Mouse (Mus musculus): ENCODE data around the gene Parp6. TPM values are rescaled to one million over a fixed set of nuclear protein-coding genes. Genes with fewer than 3 reads are reported as not detected.

Gene Parp6
- polyA plus RNA-seq, 1 experiment: 35.6 TPM

DNA sequence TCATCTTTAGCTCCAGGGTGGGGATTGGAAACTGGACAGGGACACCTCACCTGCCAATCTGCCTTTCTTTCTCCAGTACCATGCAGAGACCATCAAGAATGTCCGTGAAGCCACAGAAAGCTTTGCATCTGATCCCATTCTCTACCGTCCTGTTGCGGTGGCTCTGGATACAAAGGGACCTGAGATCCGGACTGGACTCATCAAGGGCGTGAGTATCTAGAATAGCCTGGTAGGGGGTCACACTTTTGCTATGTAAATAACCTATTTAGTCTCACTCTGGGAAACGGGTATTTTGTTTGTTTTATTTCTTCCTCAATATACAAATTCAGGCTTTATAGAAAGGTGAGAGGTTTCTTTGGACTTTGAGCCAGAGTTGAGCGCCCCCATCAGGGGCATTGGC is 51.4 kb downstream of the Parp6 start:
- no peak overlapping the region for H3K27ac ChIP-seq (ENCODE audit: control insufficient read depth, insufficient read depth, low read depth, low read length)
- H3K36me3 ChIP-seq (ENCODE audit: control insufficient read depth, insufficient read depth, low read length): no peaks in the 10 kb centered on the region
- no peaks in the 10 kb centered on the region for H3K27me3 ChIP-seq (ENCODE audit: control insufficient read depth, insufficient read depth, low read length)
- TF ChIP-seq POLR2A (IDR thresholded peaks at IDR 0.05; ENCODE audit: control insufficient read depth, low read depth, low read length) (no peak), CTCF (IDR thresholded peaks at IDR 0.05; ENCODE audit: control insufficient read depth, insufficient read depth, insufficient replicate concordance, low read depth, low read length) (no peak)
- no peaks in the 10 kb centered on the region for H3K4me1 ChIP-seq (ENCODE audit: control insufficient read depth, insufficient read depth, low read length)
- H3K4me3 ChIP-seq (ENCODE audit: control insufficient read depth, low read depth, low read length): no peak overlapping the region

DNA sequence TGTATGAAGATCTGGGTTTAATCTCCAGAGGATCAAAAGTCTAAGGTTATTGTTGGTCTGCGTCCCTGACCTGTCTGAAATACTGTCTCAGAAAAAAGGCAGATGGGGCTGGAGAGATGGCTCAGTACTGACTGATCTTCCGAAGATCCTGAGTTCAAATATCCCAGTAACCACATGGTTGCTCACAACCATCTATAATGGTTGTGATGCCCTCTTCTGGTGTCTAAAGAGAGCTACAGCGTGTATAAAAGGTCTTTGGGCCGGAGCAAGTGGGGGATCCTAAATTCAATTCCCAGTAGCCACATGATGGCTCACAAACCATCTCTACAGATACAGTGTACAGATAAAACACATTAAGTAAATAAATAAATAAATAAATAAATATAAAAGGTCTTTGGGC is 52.1 kb downstream of the Parp6 start:
- no peaks in the 10 kb centered on the region for H3K4me1 ChIP-seq (ENCODE audit: control insufficient read depth, insufficient read depth, low read length)
- TF ChIP-seq CTCF (IDR thresholded peaks at IDR 0.05; ENCODE audit: control insufficient read depth, insufficient read depth, insufficient replicate concordance, low read depth, low read length) (no peak), POLR2A (IDR thresholded peaks at IDR 0.05; ENCODE audit: control insufficient read depth, low read depth, low read length) (no peak)
- H3K27me3 ChIP-seq (ENCODE audit: control insufficient read depth, insufficient read depth, low read length): no peaks in the 10 kb centered on the region
- no peak overlapping the region for H3K27ac ChIP-seq (ENCODE audit: control insufficient read depth, insufficient read depth, low read depth, low read length)
- H3K4me3 ChIP-seq (ENCODE audit: control insufficient read depth, low read depth, low read length): no peak overlapping the region
- no peaks in the 10 kb centered on the region for H3K36me3 ChIP-seq (ENCODE audit: control insufficient read depth, insufficient read depth, low read length)

DNA sequence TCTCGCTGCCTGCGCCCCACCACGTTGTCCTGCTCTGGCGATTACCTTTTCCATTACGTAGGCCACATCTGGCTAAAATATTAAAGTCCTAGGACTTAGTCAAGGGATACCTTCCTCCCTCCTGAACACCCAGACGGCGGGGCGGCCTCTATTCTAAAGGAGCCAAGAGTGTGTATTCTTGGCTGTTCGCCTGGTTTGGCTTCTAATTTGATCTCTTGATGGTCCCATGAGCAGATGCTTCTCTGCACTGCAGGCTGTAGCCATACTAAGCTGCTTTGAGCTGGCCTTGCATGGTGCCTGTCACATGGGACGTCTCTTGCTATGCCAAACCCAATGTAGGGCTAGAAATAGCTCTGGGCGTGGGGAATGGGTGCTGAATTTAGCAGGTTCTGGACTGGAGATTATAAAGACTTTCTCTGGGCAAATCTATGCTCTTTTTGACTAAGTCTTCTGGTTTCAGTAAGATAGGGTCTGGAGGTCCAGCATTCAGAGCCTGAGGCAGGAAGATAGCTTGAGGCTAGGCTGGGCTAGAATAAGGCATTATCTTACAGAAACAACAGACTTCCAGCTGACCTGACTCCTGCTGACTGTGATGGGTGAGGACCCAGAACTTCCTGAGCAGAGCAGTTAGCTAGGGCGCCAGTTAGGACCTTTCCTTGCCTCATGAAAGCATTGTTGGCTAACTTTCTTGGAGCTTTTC is 55.3 kb downstream of the Parp6 start:
- TF ChIP-seq CTCF (IDR thresholded peaks at IDR 0.05; ENCODE audit: control insufficient read depth, insufficient read depth, insufficient replicate concordance, low read depth, low read length): no peak
- no peak for TF ChIP-seq POLR2A (IDR thresholded peaks at IDR 0.05; ENCODE audit: control insufficient read depth, low read depth, low read length)

DNA sequence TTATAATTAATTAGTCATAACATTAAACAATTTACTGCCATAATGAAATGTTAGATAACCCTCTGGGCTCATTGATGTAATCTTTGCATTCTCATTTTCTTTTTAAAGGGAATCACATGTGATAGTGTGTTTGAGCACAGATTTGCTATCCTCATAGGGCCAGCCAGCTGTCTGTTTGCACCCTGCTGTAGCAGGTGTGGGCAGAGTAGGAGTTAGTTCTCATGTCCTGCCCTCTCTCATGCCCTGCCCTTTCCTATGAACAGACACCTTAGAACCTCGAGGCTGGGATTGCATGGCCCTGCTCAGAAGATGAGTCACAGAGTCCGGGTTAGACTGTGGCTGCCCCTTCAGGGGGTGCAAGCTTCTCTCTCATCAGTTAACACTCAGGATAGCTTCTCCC is 56.3 kb downstream of the Parp6 start:
- TF ChIP-seq POLR2A (IDR thresholded peaks at IDR 0.05; ENCODE audit: control insufficient read depth, low read depth, low read length) (no peak), CTCF (IDR thresholded peaks at IDR 0.05; ENCODE audit: control insufficient read depth, insufficient read depth, insufficient replicate concordance, low read depth, low read length) (no peak)
- Histone ChIP-seq H3K4me1 (ENCODE audit: control insufficient read depth, insufficient read depth, low read length) (no peaks in the 10 kb centered on the region), H3K36me3 (ENCODE audit: control insufficient read depth, insufficient read depth, low read length) (no peaks in the 10 kb centered on the region), H3K4me3 (ENCODE audit: control insufficient read depth, low read depth, low read length) (no peak overlapping the region), H3K27ac (ENCODE audit: control insufficient read depth, insufficient read depth, low read depth, low read length) (no peak overlapping the region), H3K27me3 (ENCODE audit: control insufficient read depth, insufficient read depth, low read length) (no peaks in the 10 kb centered on the region)

More for the DNA sequence above, 55.3 kb downstream of the Parp6 start:
- Histone ChIP-seq H3K27ac (ENCODE audit: control insufficient read depth, insufficient read depth, low read depth, low read length) (no peak overlapping the region), H3K36me3 (ENCODE audit: control insufficient read depth, insufficient read depth, low read length) (no peaks in the 10 kb centered on the region), H3K4me3 (ENCODE audit: control insufficient read depth, low read depth, low read length) (no peak overlapping the region), H3K27me3 (ENCODE audit: control insufficient read depth, insufficient read depth, low read length) (no peaks in the 10 kb centered on the region), H3K4me1 (ENCODE audit: control insufficient read depth, insufficient read depth, low read length) (no peaks in the 10 kb centered on the region)

DNA sequence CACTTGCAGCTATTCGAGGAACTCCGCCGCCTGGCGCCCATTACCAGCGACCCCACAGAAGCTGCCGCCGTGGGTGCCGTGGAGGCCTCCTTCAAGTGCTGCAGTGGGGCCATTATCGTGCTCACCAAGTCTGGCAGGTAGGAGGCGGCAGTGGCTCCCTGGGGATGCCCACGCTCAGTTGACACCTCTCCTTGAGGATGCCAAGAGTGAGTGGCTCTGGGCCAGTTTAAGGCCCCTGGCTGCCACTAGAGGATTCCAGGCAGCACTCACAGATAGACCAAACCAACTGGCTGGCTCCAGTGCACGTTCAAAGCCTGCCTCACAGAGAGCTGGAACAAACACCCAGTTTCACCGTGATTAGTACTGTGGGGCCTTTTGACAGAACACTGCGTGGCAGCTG is 58.5 kb downstream of the Parp6 start:
- H3K4me1 ChIP-seq (ENCODE audit: control insufficient read depth, insufficient read depth, low read length): peaks cover 11% of the 10 kb centered on the region
- no peaks in the 10 kb centered on the region for H3K27me3 ChIP-seq (ENCODE audit: control insufficient read depth, insufficient read depth, low read length)
- H3K4me3 ChIP-seq (ENCODE audit: control insufficient read depth, low read depth, low read length): no peak overlapping the region
- no peaks in the 10 kb centered on the region for H3K36me3 ChIP-seq (ENCODE audit: control insufficient read depth, insufficient read depth, low read length)
- no peak for TF ChIP-seq CTCF (IDR thresholded peaks at IDR 0.05; ENCODE audit: control insufficient read depth, insufficient read depth, insufficient replicate concordance, low read depth, low read length)
- TF ChIP-seq POLR2A (IDR thresholded peaks at IDR 0.05; ENCODE audit: control insufficient read depth, low read depth, low read length): no peak
- no peak overlapping the region for H3K27ac ChIP-seq (ENCODE audit: control insufficient read depth, insufficient read depth, low read depth, low read length)

GRCm38 (mm10) chr9:59678313-59678712 is 61.2 kb downstream of the Parp6 start:
- Histone ChIP-seq H3K27me3 (ENCODE audit: control insufficient read depth, insufficient read depth, low read length) (no peaks in the 10 kb centered on the region), H3K36me3 (ENCODE audit: control insufficient read depth, insufficient read depth, low read length) (no peaks in the 10 kb centered on the region), H3K27ac (ENCODE audit: control insufficient read depth, insufficient read depth, low read depth, low read length) (no peak overlapping the region), H3K4me1 (ENCODE audit: control insufficient read depth, insufficient read depth, low read length) (peaks cover 18% of the 10 kb centered on the region), H3K4me3 (ENCODE audit: control insufficient read depth, low read depth, low read length) (no peak overlapping the region)
- TF ChIP-seq CTCF (IDR thresholded peaks at IDR 0.05; ENCODE audit: control insufficient read depth, insufficient read depth, insufficient replicate concordance, low read depth, low read length): no peak
- no peak for TF ChIP-seq POLR2A (IDR thresholded peaks at IDR 0.05; ENCODE audit: control insufficient read depth, low read depth, low read length)

- Histone ChIP-seq H3K27ac (ENCODE audit: control insufficient read depth, insufficient read depth, low read depth, low read length) (peak within 1 kb of the TSS; percentile 42; the same call in 1 of the 2 replicates), H3K4me3 (ENCODE audit: control insufficient read depth, low read depth, low read length) (peak within 1 kb of the TSS; percentile 94), H3K27me3 (ENCODE audit: control insufficient read depth, insufficient read depth, low read length) (no peaks in the 10 kb centered on the region), H3K36me3 (ENCODE audit: control insufficient read depth, insufficient read depth, low read length) (no peaks in the 10 kb centered on the region), H3K4me1 (ENCODE audit: control insufficient read depth, insufficient read depth, low read length) (peaks cover 18% of the 10 kb centered on the region)
- TF ChIP-seq POLR2A (IDR thresholded peaks at IDR 0.05; ENCODE audit: control insufficient read depth, low read depth, low read length) (peak; percentile 11; the same call in 1 of the 2 replicates), CTCF (IDR thresholded peaks at IDR 0.05; ENCODE audit: control insufficient read depth, insufficient read depth, insufficient replicate concordance, low read depth, low read length) (no peak)
Observed at GRCm38 (mm10) chr9:59679678-59680533, 62.8 kb downstream of the Parp6 start, which contains the start of gene Gramd2. Gene Gramd2 (plus strand): TSS chr9:59680144.
